Mouse (Mus musculus) hindbrain, embryonic 12.5 days (tissue): ENCODE data around the gene Havcr2. TPM values are rescaled to one million over a fixed set of nuclear protein-coding genes. Genes with fewer than 3 reads are reported as not detected.

Source experiments
- polyA plus RNA-seq: library from polyadenylated mRNA; unstranded; fragments of >200 nt; fragmentation: Nextera tagmentation; extraction: Ambion mirVana; gene quantifications from 2 replicates; pipeline ENCODE4 v1.2.1, GENCODE M21; 2016

Havcr2 gene
- polyA plus RNA-seq, 1 experiment from 2014 or later: 0.14 TPM

Other genes starting within 250 kb of the Havcr2 start
- 1.1 TPM in 2 replicates for gene Fndc9, start 219.4 kb upstream of the Havcr2 start, polyA plus RNA-seq
- 65.1 and 68.3 TPM in 2 replicates for gene Cyfip2, start 142.1 kb upstream of the Havcr2 start, polyA plus RNA-seq
- gene Itk, start 65.4 kb upstream of the Havcr2 start, polyA plus RNA-seq: 0.05 TPM in 1 of 2 replicates, not detected in the other
- not detected in 2 replicates for gene Fam71b, start 58.4 kb upstream of the Havcr2 start, polyA plus RNA-seq
- gene Med7, start 18.0 kb upstream of the Havcr2 start, polyA plus RNA-seq: 79.3 and 85.9 TPM in 2 replicates
- gene Gm12169, start 69.3 kb downstream of the Havcr2 start, polyA plus RNA-seq: not detected in 2 replicates
- not detected in 2 replicates for gene BC053393, start 116.6 kb downstream of the Havcr2 start, polyA plus RNA-seq
- not detected in 2 replicates for gene Dppa1, start 174.3 kb downstream of the Havcr2 start, polyA plus RNA-seq